Mouse (Mus musculus) gastrocnemius, adult 18-20 months (tissue): ENCODE results near the gene Cntnap5c. TPM values are rescaled to one million over a fixed set of nuclear protein-coding genes. Genes with fewer than 3 reads are reported as not detected.
"Not testable (repeated sequence)": the region's sequence is repeated elsewhere in the genome, so short reads cannot be mapped to it uniquely, and the experiment has no call there.

ENCODE experiments used
- DNase-seq: peaks from one replicate; pipeline ENCODE4 v3.0.0; 2021; ENCODE audit warnings: low spot score
- long read RNA-seq, 2 experiments: library from polyadenylated mRNA; stranded (forward); transcript quantifications; one replicate each; pipeline ENCODE4 v2.0.0; 2021
- total RNA-seq, 2 experiments: library from RNA; stranded (reverse); gene quantifications; 2 replicates each; pipeline ENCODE4 v1.2.3; 2021

Gene Cntnap5c
- total RNA-seq, result not detected
- long read RNA-seq, experiment 1, result 0 reads
- long read RNA-seq, experiment 2, result 0 reads

- no peak for DNase-seq
Observed at GRCm38 (mm10) chr17:57768622-57769610, at the start of gene Cntnap5c. TSS of gene Cntnap5c (plus strand) at chr17:57769570.

GRCm38 (mm10) chr17:57742119-57742518 lies 27.3 kb upstream of the Cntnap5c start, which contains the start of gene Gm21834:
TSS of gene Gm21834 (minus strand) at chr17:57742219.
- no peak for DNase-seq

- DNase-seq, result no peak
Observed at GRCm38 (mm10) chr17:57758033-57758432, 11.3 kb upstream of the Cntnap5c start.

GRCm38 (mm10) chr17:57767306-57767705 lies 2.1 kb upstream of the Cntnap5c start:
- no peak for DNase-seq

- no peak for DNase-seq
Observed at GRCm38 (mm10) chr17:57770904-57771303, 1.5 kb downstream of the Cntnap5c start.

GRCm38 (mm10) chr17:57788161-57788799 lies 18.9 kb downstream of the Cntnap5c start:
- DNase-seq, result no peak

- no peak for DNase-seq
Observed at GRCm38 (mm10) chr17:57795408-57795807, 26.0 kb downstream of the Cntnap5c start.

- no peak for DNase-seq
Observed at GRCm38 (mm10) chr17:57796668-57797311, 27.4 kb downstream of the Cntnap5c start.

GRCm38 (mm10) chr17:57799414-57799985 lies 30.1 kb downstream of the Cntnap5c start:
- no peak for DNase-seq

- no peak for DNase-seq
Observed at GRCm38 (mm10) chr17:57801180-57801579, 31.8 kb downstream of the Cntnap5c start.

- no peak for DNase-seq
Observed at GRCm38 (mm10) chr17:57837090-57837971, 68.0 kb downstream of the Cntnap5c start.

- not testable (repeated sequence) for DNase-seq
Observed at GRCm38 (mm10) chr17:57855811-57856210, 86.4 kb downstream of the Cntnap5c start.

- DNase-seq, result no peak
Observed at GRCm38 (mm10) chr17:57865996-57866395, 96.6 kb downstream of the Cntnap5c start.

GRCm38 (mm10) chr17:57887742-57888389 lies 118.5 kb downstream of the Cntnap5c start:
- DNase-seq, result no peak

- no peak for DNase-seq
Observed at GRCm38 (mm10) chr17:57911770-57912293, 142.5 kb downstream of the Cntnap5c start.

GRCm38 (mm10) chr17:57984230-57984629 lies 214.9 kb downstream of the Cntnap5c start:
- DNase-seq, result no peak

GRCm38 (mm10) chr17:57988420-57988819 lies 219.1 kb downstream of the Cntnap5c start:
- no peak for DNase-seq

- DNase-seq, result no peak
Observed at GRCm38 (mm10) chr17:57996461-57996860, 227.1 kb downstream of the Cntnap5c start.

- no peak for DNase-seq
Observed at GRCm38 (mm10) chr17:57999080-57999479, 229.7 kb downstream of the Cntnap5c start.

GRCm38 (mm10) chr17:58002845-58003244 lies 233.5 kb downstream of the Cntnap5c start:
- DNase-seq, result no peak
